Mouse (Mus musculus): Measurements from ENCODE around the gene Cuzd1.

The Cuzd1 gene

GRCm38 (mm10) chr7:131260946-131261345 lies 61.1 kb downstream of the Cuzd1 start:
- intact Hi-C loops (cut with DNase I), result no loop called here
